Mouse (Mus musculus) kidney, adult 2 months (tissue): ENCODE results near the gene Ankrd39. TPM values are rescaled to one million over a fixed set of nuclear protein-coding genes. Genes with fewer than 3 reads are reported as not detected.

Source experiments
- DNase-seq: peaks from one replicate; pipeline ENCODE4 v3.0.0; 2021
- H3K27ac ChIP-seq: fragments of 200-500 bp; 2 replicates; pipeline ENCODE4 v1.5.1; 2012; ENCODE audit warnings: low read depth, low read length, control low read depth, inconsistent platforms; ENCODE audit not compliant: insufficient read depth
- H3K27me3 ChIP-seq: fragments of 200-500 bp; replicated peaks from 2 replicates; pipeline ENCODE4 v1.6.1; 2012; ENCODE audit warnings: mild to moderate bottlenecking, moderate library complexity, low read length, inconsistent platforms; ENCODE audit not compliant: control insufficient read depth, insufficient read depth
- H3K36me3 ChIP-seq: fragments of 200-500 bp; 2 replicates; pipeline ENCODE4 v1.6.1; 2012; ENCODE audit warnings: mild to moderate bottlenecking, moderate library complexity, low read length, inconsistent platforms; ENCODE audit not compliant: control insufficient read depth, insufficient read depth
- H3K4me1 ChIP-seq: fragments of 200-500 bp; 2 replicates; pipeline ENCODE4 v1.6.1; 2011; ENCODE audit warnings: low read length; ENCODE audit not compliant: control insufficient read depth, insufficient read depth
- H3K4me3 ChIP-seq: fragments of 200-500 bp; 2 replicates; pipeline ENCODE4 v1.5.1; 2011; ENCODE audit warnings: mild to moderate bottlenecking, low read depth, low read length, control low read depth; ENCODE audit not compliant: insufficient read depth
- CTCF ChIP-seq: fragments of 200-500 bp; conservative IDR thresholded peaks from 2 replicates; pipeline ENCODE4 v1.5.1; 2011; ENCODE audit warnings: low read depth, mild to moderate bottlenecking, control low read depth, low read length, moderate library complexity, mixed read lengths; ENCODE audit not compliant: insufficient read depth, insufficient read length
- POLR2A ChIP-seq: fragments of 200-500 bp; IDR thresholded peaks from one replicate; pipeline ENCODE4 v1.6.1; 2011; ENCODE audit warnings: low read depth, low read length, control low read depth
- WGBS: fragments of 180-500 bp; shearing (Covaris S2); methylation state at CpG from one replicate; pipeline ENCODE4 v1.1.7; 2018; 5-methylcytosine and 5-hydroxymethylcytosine counted together
- polyA plus RNA-seq: library from polyadenylated mRNA; depleted of rRNA; stranded (reverse); fragments of >200 nt; gene quantifications from 2 replicates; pipeline ENCODE4 v1.2.3, GENCODE M21; 2012

Gene Ankrd39
- polyA plus RNA-seq, 1 experiment, result 16.8 TPM

- WGBS, result 87% methylated on average over 12 of the region's 12 CpGs
- no peak for DNase-seq
These were observed 15.8 kb downstream of the Ankrd39 start for GRCm38 (mm10) chr1:36531461-36531860.

GRCm38 (mm10) chr1:36530962-36531361 is 16.3 kb downstream of the Ankrd39 start:
- Histone ChIP-seq H3K4me3 (no peak overlapping the region), H3K36me3 (no peaks in the 10 kb centered on the region), H3K27ac (no peak overlapping the region), H3K27me3 (no peaks in the 10 kb centered on the region), H3K4me1 (0 out of 2 replicates have a peak, but pooled peaks cover 6% of the 10 kb centered on the region)
- DNase-seq, result no peak
- TF ChIP-seq POLR2A (no peak), CTCF (no peak)
- WGBS, result 84% methylated on average over 7 of the region's 7 CpGs

More at GRCm38 (mm10) chr1:36531461-36531860, 15.8 kb downstream of the Ankrd39 start:
- no peak for TF ChIP-seq POLR2A
- no peak for TF ChIP-seq CTCF
- Histone ChIP-seq H3K27me3 (no peaks in the 10 kb centered on the region), H3K4me3 (no peak overlapping the region), H3K27ac (no peak overlapping the region), H3K4me1 (0 out of 2 replicates have a peak, but pooled peaks cover 7% of the 10 kb centered on the region), H3K36me3 (no peaks in the 10 kb centered on the region)

- H3K27ac ChIP-seq, result no peak overlapping the region
- WGBS, result 65% methylated on average over 8 of the region's 8 CpGs
- TF ChIP-seq POLR2A (no peak), CTCF (no peak)
- no peak overlapping the region for H3K4me3 ChIP-seq
- DNase-seq, result no peak
- 0 out of 2 replicates have a peak, but pooled peaks cover 3% of the 10 kb centered on the region for H3K4me1 ChIP-seq
- H3K27me3 ChIP-seq, result no peaks in the 10 kb centered on the region
- H3K36me3 ChIP-seq, result no peaks in the 10 kb centered on the region
These were observed 16.8 kb downstream of the Ankrd39 start for GRCm38 (mm10) chr1:36530485-36530884.

- TF ChIP-seq CTCF (no peak), POLR2A (no peak)
- WGBS, result 95% methylated on average over 4 of the region's 4 CpGs
- no peak for DNase-seq
- Histone ChIP-seq H3K36me3 (no peaks in the 10 kb centered on the region), H3K4me3 (no peak overlapping the region), H3K27ac (no peak overlapping the region), H3K4me1 (0 out of 2 replicates have a peak, but pooled peaks cover 3% of the 10 kb centered on the region), H3K27me3 (no peaks in the 10 kb centered on the region)
These were observed 17.4 kb downstream of the Ankrd39 start for GRCm38 (mm10) chr1:36529875-36530274.

GRCm38 (mm10) chr1:36529274-36529673 is 18.0 kb downstream of the Ankrd39 start:
- H3K36me3 ChIP-seq, result no peaks in the 10 kb centered on the region
- no peaks in the 10 kb centered on the region for H3K4me1 ChIP-seq
- TF ChIP-seq POLR2A (no peak), CTCF (no peak)
- DNase-seq, result no peak
- H3K4me3 ChIP-seq, result no peak overlapping the region
- H3K27me3 ChIP-seq, result no peaks in the 10 kb centered on the region
- no peak overlapping the region for H3K27ac ChIP-seq
- 83% methylated on average over 4 of the region's 4 CpGs for WGBS

GRCm38 (mm10) chr1:36528351-36528750 is 18.9 kb downstream of the Ankrd39 start:
- no peak overlapping the region for H3K27ac ChIP-seq
- no peaks in the 10 kb centered on the region for H3K27me3 ChIP-seq
- TF ChIP-seq CTCF (no peak), POLR2A (no peak)
- H3K4me1 ChIP-seq, result no peaks in the 10 kb centered on the region
- no peak for DNase-seq
- H3K4me3 ChIP-seq, result no peak overlapping the region
- H3K36me3 ChIP-seq, result no peaks in the 10 kb centered on the region; the same call in 1 of the 2 replicates
- WGBS, result 21% methylated on average over 1 of the region's 1 CpGs

- Histone ChIP-seq H3K27ac (no peak overlapping the region), H3K36me3 (no peaks in the 10 kb centered on the region; the same call in 1 of the 2 replicates), H3K4me3 (no peak overlapping the region), H3K4me1 (no peaks in the 10 kb centered on the region), H3K27me3 (no peaks in the 10 kb centered on the region)
- 72% methylated on average over 10 of the region's 10 CpGs for WGBS
- TF ChIP-seq CTCF (no peak), POLR2A (no peak)
- DNase-seq, result no peak
These were observed 20.3 kb downstream of the Ankrd39 start for GRCm38 (mm10) chr1:36526903-36527302.

- H3K4me3 ChIP-seq, result no peak overlapping the region
- TF ChIP-seq CTCF (no peak), POLR2A (no peak)
- no peak for DNase-seq
- H3K36me3 ChIP-seq, result no peaks in the 10 kb centered on the region; the same call in 1 of the 2 replicates
- H3K4me1 ChIP-seq, result no peaks in the 10 kb centered on the region
- H3K27ac ChIP-seq, result no peak overlapping the region
- H3K27me3 ChIP-seq, result no peaks in the 10 kb centered on the region
- 72% methylated on average over 12 of the region's 12 CpGs for WGBS
These were observed 21.5 kb downstream of the Ankrd39 start for GRCm38 (mm10) chr1:36525774-36526173.
